Mouse (Mus musculus) c-Kit-positive CD71-positive TER-119-negative erythroid progenitor cells, embryonic 14.5 days (primary cell): Measurements from ENCODE around the gene Fnip2.

ENCODE experiments used
- DNase-seq: peaks from one replicate; pipeline ENCODE4 v3.0.0-alpha.2; 2013; ENCODE audit warnings: low read depth

The Fnip2 gene

DNA sequence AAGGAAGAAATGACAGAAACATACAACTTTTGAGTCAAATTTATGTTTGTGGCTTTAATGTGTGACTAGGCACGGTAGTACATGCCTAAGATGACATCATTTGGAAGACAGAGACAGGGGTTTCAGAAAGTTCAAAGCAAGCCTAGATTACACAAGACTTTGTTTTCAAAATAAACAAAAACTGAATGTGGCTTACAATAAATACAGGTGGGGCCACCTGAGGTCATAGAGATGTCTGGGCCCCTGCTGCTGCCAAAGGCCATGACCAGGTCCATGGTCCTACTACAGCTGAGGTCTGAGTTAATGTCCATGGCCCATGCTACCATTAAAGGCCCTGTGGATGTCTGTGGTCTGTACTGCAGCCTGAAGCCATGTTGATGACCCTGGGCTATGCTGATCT lies 154.1 kb downstream of the Fnip2 start:
- no peak for DNase-seq

DNA sequence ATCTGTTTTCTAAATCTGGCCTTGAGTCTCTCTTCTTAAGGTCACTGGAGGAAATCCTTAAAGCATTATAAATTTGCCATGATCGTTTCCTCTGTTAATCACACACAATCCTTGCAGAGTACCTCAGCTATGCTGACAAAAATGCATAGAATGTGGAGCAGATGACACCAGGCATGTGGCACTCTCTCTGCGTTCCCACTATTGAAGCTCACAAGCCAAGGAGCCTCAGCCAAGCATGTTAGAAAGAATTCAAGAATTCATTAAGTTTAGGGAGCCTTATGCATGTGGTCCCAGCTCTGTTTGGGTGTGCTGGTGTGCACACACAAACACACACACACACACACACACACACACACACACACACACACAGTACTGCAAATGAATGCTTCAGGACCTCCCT lies 155.9 kb downstream of the Fnip2 start:
- no peak for DNase-seq

DNA sequence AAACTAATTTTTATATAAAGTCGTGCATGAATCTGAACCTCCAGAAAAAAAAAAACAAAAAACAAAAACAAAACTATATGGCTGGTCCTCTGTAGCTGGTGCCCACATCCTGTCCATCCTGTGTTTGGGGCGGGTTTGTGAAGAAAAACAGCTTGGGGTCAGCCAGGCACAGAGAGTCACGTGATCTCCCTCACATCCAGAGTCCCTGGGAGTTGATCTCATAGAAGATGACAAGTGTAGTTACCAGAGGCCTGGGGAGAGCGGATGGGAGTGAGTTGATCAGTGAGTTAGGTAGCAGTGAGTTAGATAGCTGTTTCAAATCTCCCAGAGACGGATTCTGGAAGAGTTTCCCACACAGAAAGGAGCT lies 157.0 kb downstream of the Fnip2 start:
- no peak for DNase-seq

DNA sequence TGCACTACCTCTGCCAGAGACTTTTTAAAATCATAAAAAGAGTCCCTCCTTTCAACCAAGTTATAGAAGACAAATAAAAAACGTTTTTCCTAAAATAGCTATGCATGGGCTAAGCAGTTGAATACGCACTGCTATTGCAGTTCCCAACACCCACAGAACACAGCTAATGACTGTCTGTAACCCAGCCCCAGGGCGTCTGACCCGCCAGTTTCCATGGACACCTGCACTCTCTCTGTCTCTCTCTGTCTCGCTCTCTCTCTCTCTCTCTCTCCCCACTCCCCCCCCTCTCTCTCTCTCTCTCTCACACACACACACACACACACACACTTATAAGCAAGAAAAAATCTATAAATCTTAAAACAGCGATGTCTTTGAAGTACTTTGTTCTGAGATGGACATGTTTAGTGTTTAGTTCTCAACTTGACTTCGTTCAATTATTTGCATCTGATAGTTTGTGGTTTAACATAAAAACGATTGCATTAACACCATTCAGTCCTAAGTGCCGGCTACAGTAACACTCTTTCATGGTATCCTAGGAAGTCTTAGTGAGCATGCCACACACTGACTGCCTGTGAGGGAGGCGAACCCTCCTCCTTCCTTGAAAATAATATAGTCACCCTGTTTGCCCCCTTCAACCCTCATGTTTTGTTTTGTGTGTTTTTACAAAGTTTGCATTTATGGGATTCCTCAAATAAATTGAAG lies 157.5 kb downstream of the Fnip2 start:
- no peak for DNase-seq

DNA sequence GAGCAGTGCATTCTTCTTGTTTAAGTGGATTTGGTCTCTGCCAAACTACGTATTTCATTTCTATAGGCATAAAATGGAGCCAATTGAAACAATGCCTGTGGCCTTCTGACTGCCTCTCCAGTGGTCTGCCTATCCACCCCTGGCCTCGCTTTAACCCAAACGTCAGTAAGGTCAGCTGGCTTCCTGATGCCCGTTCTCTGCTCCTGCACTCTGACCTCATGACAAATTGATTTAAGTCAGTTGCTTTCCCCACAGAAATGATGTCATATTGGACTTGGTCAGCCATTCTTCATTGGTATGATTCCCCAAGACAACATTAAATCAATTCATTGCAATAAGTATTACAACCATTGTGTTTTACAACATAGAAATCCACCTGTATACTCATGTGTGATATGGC lies 159.1 kb downstream of the Fnip2 start:
- DNase-seq: no peak
